Mouse (Mus musculus): ENCODE data around the gene Slc38a5.
"Not testable (repeated sequence)": the region's sequence is repeated elsewhere in the genome, so short reads cannot be mapped to it uniquely, and the experiment has no call there.

GRCm38 (mm10) chrX:8314905-8315304 is 44.0 kb downstream of the Slc38a5 start:
- TF ChIP-seq CTCF (IDR thresholded peaks at IDR 0.05; ENCODE audit: borderline replicate concordance, extremely low read depth, insufficient read depth, insufficient read length) = peak; percentile 22; the same call in 1 of the 2 replicates
- TF ChIP-seq POLR2A (IDR thresholded peaks at IDR 0.05; ENCODE audit: borderline replicate concordance, extremely low read depth, insufficient read depth, insufficient read length, poor library complexity, severe bottlenecking) = not testable (repeated sequence)
